Mouse (Mus musculus) kidney, adult 8-10 months (tissue): ENCODE results near the gene Nprl2.
A peak's percentile ranks its signal among the peaks of the same experiment; 100 is the strongest.

Experiments used
- DNase-seq, 2 experiments: peaks; one replicate each; pipeline ENCODE4 v3.0.0; 2022

Nprl2 gene

GRCm38 (mm10) chr9:107579023-107579900 is 37.2 kb downstream of the Nprl2 start:
- no peak for DNase-seq

GRCm38 (mm10) chr9:107580501-107581317 is 38.7 kb downstream of the Nprl2 start, which contains the start of gene Hyal3:
Gene Hyal3 (plus strand): TSS chr9:107580818.
- peak; percentile 95 to 96 for DNase-seq

GRCm38 (mm10) chr9:107581584-107581983 is 39.6 kb downstream of the Nprl2 start:
- DNase-seq = no peak

DNA sequence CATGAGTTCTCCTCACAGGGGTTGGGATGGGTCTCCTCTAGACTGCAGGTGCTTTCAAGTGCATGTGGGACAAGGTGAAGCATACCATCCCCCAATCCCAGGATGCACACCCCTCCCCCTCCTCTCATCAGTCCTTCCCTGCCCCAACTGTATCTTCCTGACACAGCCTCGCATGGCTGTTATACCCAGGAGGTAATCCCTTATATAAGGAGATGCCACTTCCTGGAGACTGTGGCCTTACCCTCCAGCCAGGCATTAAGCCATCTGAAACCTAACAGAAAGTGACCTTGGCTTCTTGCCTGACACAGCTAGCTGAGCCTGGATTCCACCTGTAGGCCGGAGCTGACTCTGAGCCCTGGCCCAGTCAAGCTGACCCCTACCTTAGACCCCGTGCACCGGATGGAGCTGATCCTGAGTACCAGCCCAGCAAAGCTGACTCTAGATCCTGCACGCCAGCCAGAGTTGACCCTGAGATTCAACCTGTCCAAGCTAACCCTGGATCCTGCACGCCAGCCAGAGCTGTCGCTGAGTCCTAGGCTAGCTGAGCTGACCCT is 40.6 kb downstream of the Nprl2 start:
- peak in 1 of 2 experiments; percentile 61 for DNase-seq

DNA sequence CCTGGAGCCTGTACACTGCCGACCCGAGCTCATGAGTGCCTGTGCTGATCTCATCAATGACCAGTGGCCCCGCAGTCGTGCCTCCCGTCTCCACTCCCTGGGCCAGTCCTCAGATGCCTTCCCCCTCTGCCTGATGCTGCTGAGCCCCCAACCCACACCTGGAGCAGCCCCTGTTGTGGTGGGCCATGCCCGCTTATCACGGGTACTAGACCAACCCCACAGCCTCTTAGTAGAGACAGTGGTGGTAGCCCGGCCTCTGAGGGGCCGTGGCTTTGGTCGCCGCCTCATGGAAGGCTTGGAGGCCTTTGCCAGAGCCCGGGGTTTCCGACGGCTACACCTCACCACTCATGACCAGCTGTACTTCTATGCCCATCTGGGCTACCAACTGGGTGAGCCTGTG is 41.1 kb downstream of the Nprl2 start:
- DNase-seq = no peak

- no peak for DNase-seq
These were observed 44.5 kb downstream of the Nprl2 start for GRCm38 (mm10) chr9:107586504-107586903.

DNA sequence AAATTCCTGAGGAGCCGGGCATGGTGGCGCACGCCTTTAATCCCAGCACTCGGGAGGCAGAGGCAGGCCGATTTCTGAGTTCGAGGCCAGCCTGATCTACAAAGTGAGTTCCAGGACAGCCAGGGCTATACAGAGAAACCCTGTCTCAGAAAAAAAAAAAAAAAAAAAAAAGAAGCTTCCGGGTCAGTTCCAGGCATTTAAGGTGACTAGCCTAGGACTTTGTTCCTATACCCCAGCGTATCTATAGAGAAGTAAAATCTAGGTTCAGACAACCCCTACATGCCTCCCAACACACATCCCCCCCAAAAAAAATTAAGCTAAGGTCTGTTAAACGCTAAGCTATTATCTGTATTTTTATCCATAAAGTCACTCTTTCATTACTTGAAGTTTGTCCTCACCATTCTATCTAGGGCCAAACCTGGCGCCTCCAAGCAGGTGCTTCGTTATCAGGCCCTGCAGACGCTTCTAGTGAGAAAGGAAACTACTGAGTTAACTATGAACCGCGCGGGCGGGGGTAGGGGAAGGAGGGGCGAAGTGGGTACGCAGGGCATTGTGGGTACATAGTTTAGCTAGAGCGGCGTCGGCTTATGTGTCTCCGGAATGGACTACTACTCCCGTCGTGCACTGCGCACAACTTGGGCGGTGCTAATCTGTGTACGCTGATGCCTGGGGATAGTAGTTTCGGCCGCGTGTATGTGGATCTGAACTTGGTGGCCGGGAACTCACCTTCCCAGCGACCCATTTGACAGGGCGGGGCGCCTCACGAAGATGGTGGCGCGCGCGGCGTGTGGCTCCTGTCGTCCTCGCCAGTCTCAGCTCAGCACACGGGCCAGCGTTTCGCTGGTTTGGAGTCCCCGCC is 45.2 kb downstream of the Nprl2 start, which contains the start of gene Ifrd2:
TSS of gene Ifrd2 (plus strand) at position 669 of the 859 bp plus-strand sequence.
- DNase-seq = peak; percentile 99

DNA sequence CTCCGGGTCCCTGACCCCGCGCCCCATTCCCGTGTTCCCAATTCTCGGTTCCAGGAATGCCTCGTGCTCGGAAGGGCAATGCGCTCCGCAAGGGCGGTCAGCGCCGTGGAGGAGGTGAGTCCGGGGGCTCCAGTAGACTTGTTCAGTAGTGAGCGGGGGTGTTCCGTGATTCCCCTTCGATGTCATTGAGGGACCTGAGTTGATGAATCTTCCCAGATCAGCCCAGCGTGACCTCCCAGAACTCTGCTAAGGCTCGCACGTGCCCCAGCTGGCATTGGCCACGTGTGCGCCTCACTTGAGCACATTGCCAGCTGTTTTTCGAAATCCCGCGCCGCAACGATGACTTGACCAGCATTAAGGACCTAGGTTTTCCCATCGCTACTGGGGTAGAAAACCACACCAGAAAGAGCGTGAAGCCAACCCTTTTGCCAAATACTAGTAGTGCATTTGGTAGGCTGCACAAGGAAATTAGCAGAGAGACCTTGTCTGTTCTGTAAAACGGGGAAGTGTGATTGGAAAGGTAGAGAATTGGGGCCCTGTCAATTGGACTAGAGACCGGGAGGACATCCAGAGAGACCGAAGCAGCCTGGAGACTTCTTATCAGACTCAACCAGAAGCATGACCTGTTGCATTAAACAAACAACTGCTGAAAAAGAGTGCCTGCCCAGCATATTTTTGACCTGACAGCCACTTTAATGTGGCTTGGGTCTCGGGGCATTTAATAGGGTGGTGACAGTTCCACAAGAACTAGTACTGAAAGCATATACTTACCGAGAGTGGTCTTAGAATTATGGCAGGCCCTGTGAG is 46.0 kb downstream of the Nprl2 start:
- DNase-seq = peak; percentile 75 to 76

DNA sequence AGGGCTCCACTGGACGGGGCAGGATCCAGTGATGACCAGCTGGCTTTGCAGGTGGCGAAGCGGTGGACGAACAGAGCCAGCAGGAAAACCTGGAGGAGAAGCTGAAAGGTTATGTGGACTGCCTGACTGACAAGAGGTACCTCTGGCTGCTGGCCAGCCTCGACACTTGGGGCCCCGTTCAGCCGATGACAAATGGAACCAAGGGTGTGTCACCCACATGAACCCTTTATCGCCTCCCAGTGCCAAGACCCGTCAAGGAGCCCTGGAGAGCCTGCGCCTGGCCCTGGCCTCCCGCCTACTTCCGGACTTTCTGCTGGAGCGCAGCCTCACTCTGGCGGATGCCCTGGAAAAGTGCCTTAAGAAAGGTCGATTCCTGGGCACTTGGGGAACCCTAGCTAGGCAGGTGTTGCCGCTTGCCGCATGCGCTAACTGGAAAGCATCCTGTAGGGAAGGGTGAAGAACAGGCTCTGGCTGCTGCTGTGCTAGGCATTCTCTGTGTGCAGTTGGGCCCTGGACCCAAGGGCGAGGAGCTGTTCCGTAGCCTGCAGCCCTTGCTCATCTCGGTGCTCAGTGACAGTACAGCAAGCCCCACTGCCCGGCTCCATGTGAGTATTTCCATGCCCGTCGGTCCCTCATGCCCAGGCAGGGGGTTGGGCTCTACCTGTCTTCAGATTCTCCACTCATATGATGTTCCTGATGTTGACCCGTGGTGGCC is 48.2 kb downstream of the Nprl2 start:
- DNase-seq = peak; percentile 72 to 79

DNA sequence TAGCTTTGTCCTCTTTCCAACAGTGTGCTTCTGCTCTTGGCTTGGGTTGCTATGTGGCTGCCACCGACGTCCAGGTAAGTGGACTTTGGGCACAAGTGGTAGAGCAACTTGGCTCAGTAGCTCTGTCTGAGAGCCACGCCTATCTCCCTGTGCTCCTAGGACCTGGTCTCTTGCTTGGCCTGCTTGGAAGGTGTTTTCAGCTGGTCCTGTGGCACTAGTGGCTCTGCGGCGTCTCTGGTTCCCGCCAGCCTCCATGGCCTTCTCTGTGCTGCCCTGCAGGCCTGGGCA is 48.7 kb downstream of the Nprl2 start:
- peak; percentile 77 to 79 for DNase-seq

GRCm38 (mm10) chr9:107593101-107593976 is 51.3 kb downstream of the Nprl2 start:
- peak; percentile 89 for DNase-seq

DNA sequence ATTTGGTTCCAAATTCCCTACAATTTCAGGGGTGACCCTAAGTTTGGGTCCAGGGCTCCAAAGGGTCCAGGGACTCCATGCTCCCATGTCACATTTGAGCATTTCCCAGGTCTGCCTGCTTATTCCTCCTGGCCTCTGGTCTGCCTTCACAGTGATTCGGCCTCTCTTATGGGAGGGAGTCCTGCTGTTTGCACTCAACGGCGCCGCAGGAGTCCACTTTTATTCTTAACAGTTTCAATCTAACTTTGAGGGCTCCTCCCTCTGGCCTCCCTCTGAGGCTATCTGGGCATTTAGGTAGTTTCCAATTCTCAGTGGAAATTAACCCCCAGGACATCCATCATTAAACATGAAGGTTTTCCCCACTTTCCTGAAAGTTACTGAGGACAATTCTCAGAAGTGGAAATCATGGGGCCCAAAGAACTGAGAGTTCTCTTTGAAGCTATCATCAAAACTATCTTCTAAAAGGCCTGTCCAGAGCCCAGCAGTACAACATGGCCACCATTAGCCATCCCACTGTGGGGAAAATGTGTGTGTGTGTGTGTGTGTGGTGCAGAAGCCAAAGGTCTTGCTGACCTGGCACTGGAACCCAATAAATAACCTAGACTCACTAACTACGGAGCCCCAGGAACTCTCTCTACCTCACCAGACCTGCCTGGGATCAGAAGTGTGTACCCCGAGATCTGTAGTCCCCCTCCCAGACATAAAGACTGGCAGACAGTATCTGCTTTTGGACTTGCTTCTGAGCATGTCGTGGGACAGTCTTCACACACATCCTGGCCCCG is 52.4 kb downstream of the Nprl2 start:
- DNase-seq = no peak
